Mouse (Mus musculus) right cerebral cortex, postnatal 25 days (tissue): ENCODE results near the gene Retreg3.

Experiments
- DNase-seq: peaks from one replicate; pipeline ENCODE4 v3.0.0; 2022

Gene Retreg3

GRCm38 (mm10) chr11:101071810-101072428 is 47.8 kb downstream of the Retreg3 start:
- no peak for DNase-seq

- no peak for DNase-seq
Observed at GRCm38 (mm10) chr11:101070987-101071386, 48.7 kb downstream of the Retreg3 start.

- DNase-seq = no peak
Observed at GRCm38 (mm10) chr11:101070189-101070527, 49.5 kb downstream of the Retreg3 start.

- DNase-seq = peak; percentile 96
Observed at GRCm38 (mm10) chr11:101069391-101070188, 50.1 kb downstream of the Retreg3 start, which contains the start of gene Naglu. Naglu (plus strand) TSS chr11:101070012.

GRCm38 (mm10) chr11:101066549-101067412 is 52.9 kb downstream of the Retreg3 start:
- DNase-seq = peak; percentile 67

GRCm38 (mm10) chr11:101065002-101065401 is 54.7 kb downstream of the Retreg3 start:
- no peak for DNase-seq

- no peak for DNase-seq
Observed at GRCm38 (mm10) chr11:101064462-101064861, 55.2 kb downstream of the Retreg3 start.

- DNase-seq = no peak
Observed at GRCm38 (mm10) chr11:101063676-101064327, 55.9 kb downstream of the Retreg3 start.

- no peak for DNase-seq
Observed at GRCm38 (mm10) chr11:101062971-101063675, 56.6 kb downstream of the Retreg3 start.

GRCm38 (mm10) chr11:101062165-101062884 is 57.4 kb downstream of the Retreg3 start:
- no peak for DNase-seq

- no peak for DNase-seq
Observed at GRCm38 (mm10) chr11:101061049-101061448, 58.6 kb downstream of the Retreg3 start.

- DNase-seq = peak; percentile 70
Observed at GRCm38 (mm10) chr11:101060126-101060525, 59.6 kb downstream of the Retreg3 start.

GRCm38 (mm10) chr11:101059473-101059872 is 60.2 kb downstream of the Retreg3 start:
- DNase-seq = no peak

- DNase-seq = no peak
Observed at GRCm38 (mm10) chr11:101058726-101059125, 61.0 kb downstream of the Retreg3 start.

- DNase-seq = peak; percentile 71
Observed at GRCm38 (mm10) chr11:101057860-101058259, 61.8 kb downstream of the Retreg3 start.

- no peak for DNase-seq
Observed at GRCm38 (mm10) chr11:101056885-101057284, 62.8 kb downstream of the Retreg3 start.

GRCm38 (mm10) chr11:101055418-101055817 is 64.3 kb downstream of the Retreg3 start:
- no peak for DNase-seq

GRCm38 (mm10) chr11:101053974-101054373 is 65.7 kb downstream of the Retreg3 start:
- no peak for DNase-seq

- no peak for DNase-seq
Observed at GRCm38 (mm10) chr11:101052751-101053473, 66.8 kb downstream of the Retreg3 start.

- DNase-seq = no peak
Observed at GRCm38 (mm10) chr11:101051617-101052016, 68.1 kb downstream of the Retreg3 start.

GRCm38 (mm10) chr11:101051051-101051493 is 68.6 kb downstream of the Retreg3 start:
- no peak for DNase-seq
